Mouse (Mus musculus) fibroblast of lung, adult 2 months (primary cell): ENCODE measurements around the gene Rrm1.
"Not testable (repeated sequence)": the region's sequence is repeated elsewhere in the genome, so short reads cannot be mapped to it uniquely, and the experiment has no call there.

Source experiments
- DNase-seq: peaks from one replicate; pipeline ENCODE4 v3.0.0-alpha.2; 2011; ENCODE audit warnings: low read depth

Rrm1 gene

GRCm38 (mm10) chr7:102441657-102442391 is at the start of gene Rrm1:
Gene Rrm1 (plus strand): TSS chr7:102441695.
- DNase-seq, result peak; percentile 98

DNA sequence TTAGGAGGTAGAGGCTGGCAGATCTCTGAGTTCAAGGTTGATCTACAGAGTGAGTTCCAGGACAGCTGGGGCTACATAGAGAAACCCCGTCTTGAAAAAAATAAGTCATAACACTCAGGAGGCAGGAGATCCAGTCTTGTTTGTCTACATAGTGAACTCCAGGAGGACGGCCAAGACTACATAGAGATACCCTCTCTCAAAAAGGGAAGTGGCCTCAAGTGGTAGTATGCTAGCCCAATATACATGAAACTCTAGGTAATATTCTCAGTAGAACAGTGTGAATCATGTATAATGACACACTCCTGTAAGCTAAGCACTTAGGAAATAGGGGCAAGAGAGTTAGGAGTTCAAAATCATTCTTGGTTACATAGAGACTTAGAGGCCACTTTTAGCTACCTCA is 47.6 kb upstream of the Rrm1 start:
- no peak for DNase-seq

GRCm38 (mm10) chr7:102395894-102396293 is 45.6 kb upstream of the Rrm1 start:
- no peak for DNase-seq

DNA sequence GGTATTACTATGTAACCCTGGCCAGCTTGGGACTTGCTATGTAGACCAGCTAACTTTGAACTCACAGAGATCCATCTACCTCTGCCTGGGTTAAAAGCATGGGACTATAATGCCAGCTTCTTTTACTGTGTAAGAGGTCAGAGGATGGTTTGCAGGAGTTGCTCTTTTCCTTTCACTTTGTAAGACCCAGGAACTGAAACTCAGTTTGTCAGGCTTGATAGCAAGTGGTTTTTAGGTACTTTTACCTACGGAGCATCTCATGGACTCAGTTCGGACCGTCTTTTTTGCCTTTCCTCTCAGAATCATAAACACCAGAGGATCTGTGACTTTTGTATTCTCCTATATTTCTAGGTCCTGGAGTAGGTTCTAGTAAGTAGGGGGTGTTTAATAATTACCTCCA is 45.2 kb upstream of the Rrm1 start:
- DNase-seq, result no peak

GRCm38 (mm10) chr7:102399180-102399731 is 42.2 kb upstream of the Rrm1 start:
- no peak for DNase-seq

DNA sequence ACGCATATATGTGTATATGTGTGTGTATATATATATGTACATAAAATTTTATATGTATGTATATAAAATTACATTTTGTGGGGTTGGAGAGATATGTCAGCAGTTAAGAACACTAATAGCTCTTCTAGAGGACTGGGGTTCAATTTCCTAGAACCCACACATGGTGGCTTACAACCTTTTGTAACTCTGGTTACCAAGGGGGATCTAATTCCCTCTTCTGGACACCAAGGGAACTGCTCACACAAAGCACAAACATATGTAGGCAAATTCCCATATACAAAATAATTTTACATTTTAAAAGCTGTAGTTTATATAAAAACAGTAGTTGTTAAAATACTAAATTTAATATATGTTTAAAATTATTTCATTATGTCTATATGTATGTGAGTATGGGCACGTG is 37.4 kb upstream of the Rrm1 start:
- DNase-seq, result no peak

DNA sequence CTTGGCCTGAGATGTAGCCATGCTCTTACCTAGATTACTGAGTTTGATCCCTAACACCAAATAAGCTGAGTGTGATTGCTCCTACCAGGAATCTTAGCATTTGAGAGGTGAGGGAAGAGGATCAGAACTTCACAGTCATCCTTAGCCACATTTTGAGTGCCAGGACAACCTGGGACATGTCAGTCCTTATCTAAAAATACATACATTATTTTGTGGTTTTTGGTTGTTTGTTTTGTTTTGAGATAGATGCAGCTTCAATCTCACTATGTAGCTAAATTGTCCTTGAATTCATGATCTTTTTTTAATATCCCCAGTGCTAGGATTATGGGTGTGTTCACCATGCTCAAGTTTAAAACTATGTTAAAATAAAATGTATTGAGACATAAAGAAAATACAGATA is 34.1 kb upstream of the Rrm1 start:
- no peak for DNase-seq

DNA sequence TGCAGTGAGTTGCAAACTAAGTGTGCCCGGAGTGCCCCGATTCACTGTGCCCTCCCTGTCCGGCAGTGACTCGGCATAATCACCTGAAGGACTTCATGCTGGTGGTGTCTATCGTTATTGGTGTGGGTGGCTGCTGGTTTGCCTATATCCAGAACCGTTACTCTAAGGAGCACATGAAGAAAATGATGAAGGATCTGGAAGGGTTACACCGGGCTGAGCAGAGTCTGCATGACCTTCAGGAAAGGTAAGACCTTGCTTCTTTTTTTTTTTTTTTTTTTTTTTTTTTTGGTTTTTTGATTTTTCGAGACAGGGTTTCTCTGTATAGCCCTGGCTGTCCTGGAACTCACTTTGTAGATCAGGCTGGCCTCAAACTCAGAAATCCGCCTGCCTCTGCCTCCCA is 26.2 kb upstream of the Rrm1 start:
- not testable (repeated sequence) for DNase-seq

DNA sequence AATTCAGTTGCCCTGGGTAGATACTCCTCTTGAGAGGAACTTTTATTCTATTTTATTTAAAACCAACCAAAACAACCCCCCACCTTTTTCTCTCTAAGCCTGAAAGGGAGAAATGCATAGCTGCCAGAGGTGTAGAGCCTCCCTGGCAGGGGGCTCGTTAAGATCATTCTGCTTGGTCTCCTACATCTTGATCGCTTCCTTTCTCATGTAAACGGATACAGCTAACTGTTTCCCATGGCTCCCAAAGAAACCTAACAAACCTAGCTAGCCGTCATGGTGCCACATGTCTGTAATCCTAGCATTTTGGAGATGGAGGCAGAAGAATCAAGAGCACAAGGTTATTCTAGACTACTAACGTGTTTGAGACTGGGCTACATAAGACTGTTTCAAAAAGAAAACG is 25.7 kb upstream of the Rrm1 start:
- DNase-seq, result no peak

DNA sequence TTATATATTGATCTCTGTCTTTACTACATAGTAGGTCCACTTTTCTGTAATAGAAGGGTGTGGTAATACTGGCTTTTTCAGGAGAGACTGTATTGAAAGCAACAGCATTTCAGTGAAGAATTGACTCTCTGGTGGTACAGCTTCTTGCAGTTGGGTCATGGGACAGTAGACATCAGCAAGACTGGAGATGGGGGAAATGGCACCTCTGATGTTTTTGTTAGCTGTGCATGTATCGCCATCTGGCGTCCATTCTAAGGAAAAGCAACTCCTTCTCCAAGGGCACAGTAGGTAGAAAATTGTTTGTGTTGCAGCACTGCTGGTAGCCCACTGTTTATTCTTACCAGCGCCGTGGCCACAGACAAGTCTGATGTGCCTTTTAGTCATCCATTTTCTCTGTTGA is 24.1 kb upstream of the Rrm1 start:
- peak; percentile 44 for DNase-seq

DNA sequence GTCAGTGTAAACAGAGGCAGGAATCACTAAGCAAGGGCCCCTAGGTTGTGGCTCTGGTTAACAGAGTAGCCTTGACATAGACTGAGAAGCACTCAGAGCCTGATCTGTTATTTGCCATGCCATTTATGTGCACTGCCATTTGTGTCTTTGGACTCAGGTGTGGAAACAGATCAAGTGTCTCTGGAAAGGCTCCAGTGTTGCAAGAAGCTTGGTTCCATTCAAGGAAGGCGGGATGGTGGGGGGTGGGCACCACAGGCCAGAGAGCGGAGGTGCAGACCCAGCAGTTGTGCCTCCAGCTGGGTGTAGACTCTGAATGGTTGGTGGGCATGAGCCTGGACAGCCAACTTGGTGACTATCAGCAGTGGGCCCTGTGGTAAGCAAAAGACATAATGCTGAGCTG is 19.5 kb upstream of the Rrm1 start:
- DNase-seq, result no peak

- DNase-seq, result no peak
Measured at GRCm38 (mm10) chr7:102425933-102426685, 15.4 kb upstream of the Rrm1 start.

DNA sequence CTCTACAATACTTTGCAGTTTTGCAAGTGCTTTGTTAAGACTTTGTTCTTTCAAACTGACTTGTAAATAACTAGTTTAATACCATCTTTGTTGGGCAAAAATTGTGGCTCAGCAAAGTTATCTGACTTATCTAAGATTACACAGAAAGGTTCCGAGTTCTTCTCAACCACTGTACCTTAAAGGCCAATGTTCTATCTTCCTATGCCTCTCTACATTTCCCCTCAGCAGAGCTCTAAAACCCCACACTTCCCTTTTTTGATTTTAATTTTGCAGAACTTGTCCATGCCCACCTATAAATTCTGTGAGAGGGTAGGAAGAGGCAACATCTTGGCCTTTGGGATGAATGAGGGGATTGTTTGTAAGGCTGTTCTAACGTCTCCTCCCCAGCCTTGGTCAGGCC is 7.2 kb upstream of the Rrm1 start:
- no peak for DNase-seq

GRCm38 (mm10) chr7:102440822-102441656 is 456 bp upstream of the Rrm1 start:
- no peak for DNase-seq

DNA sequence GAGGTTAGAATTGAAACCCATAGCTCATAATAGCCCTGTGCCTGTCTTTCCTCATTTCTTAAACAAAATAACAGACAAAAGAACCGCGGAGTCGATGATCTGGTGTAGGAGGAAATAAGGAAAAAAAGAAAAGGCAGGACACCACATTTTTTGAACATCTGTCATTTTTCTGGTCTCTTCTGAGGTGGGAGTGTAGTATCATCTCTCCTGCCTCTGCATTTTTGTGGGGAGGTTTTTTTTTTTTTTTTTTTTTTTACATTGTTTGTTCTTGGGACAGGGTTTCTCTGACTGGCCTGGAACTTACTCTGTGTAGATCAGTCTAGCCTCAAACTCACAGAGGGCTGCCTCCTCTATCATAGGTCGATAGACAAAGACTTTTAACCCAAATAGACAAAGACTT is 937 bp downstream of the Rrm1 start:
- no peak for DNase-seq

DNA sequence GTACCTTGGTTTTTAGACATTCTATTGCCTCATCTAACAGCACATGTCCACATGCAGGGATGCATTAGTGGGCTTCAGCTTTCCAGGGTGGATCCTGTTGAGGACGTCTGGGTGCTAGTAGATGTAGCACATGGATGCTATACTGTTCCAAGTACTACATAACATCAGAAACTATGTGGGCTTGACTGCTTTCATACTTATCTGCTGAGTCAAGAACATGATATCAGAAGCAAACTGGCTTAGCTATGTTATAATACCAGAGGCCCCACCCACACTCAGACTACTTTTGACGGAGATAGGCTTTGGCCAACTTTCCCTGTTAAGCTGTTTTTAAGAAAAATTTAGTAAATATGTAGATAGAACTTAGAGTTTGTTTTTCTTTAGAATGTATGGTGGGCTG is 2.8 kb downstream of the Rrm1 start:
- DNase-seq, result no peak

DNA sequence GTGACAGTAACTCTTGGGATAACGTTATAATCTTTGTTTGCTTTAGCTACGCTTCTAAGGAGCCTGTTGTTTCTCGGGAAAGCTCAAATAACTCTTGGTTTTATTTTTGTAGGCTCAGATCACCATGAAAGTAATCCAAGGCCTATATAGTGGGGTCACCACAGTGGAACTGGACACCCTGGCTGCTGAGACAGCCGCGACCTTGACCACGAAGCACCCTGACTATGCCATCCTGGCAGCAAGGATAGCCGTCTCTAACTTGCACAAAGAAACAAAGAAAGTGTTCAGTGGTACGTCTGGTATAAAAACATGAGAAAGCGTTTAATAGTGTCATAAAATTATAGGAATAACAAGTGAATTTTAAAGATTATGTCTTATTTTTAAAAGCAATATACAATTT is 4.9 kb downstream of the Rrm1 start:
- DNase-seq, result no peak

DNA sequence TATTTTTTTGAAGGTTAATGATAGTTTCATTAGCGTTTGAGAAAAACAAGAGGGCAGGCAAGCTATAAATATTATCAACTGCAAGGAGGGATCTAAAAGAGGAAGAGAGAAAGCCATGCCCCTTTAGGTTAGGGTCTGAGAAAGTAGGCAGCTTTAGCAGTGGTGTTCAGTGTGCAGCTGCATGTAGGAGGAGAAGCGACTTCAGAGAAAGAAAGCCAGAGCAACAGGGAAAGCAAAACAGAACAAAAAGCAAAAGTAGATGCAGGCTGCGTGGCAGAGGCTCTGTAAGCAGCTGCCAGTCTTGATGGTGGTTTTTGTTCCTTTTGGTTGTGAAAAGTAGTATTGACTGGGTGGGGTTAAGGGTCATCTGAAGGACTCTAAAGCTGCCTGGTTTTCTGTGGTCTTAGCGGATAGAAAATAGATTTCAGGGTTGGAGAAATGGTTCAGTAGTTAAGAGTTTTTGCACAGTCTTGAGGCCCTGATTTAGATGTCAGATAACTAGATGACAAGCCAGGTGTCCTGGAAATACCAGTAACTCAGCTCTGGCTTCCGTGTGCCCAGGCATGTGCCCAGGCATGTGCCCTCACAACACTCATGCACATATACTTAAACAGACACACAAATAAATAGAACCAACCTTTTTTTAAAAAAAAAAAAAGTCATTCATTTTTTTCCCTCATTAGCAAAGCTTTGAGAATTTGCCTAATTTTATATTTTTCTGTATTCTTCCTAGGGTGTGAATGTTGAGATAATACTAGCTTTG is 17.3 kb downstream of the Rrm1 start:
- DNase-seq, result no peak

GRCm38 (mm10) chr7:102467566-102467965 is 26.1 kb downstream of the Rrm1 start:
- no peak for DNase-seq

DNA sequence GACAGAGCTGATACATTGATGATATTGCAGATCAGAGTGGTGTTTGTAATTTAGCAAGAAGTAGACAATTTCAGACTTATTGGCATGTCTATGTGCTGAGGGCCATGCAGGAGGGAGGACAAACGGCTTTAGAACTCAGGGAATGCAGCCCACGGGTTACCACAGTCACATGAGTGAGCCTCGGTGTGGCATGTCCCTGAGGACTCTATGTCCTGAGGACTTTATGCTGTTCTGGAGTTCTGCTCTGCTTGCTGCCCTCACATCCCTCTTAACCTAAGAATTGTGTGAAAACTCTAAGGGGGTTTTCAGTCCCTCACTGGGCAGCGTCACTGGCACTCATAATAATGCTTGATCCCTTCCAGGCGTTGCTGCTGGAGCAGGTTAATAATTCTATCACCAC is 31.2 kb downstream of the Rrm1 start:
- DNase-seq, result no peak

- no peak for DNase-seq
Measured at GRCm38 (mm10) chr7:102476601-102477000, 35.1 kb downstream of the Rrm1 start.

- DNase-seq, result no peak
Measured at GRCm38 (mm10) chr7:102477377-102477776, 35.9 kb downstream of the Rrm1 start.
